Mouse (Mus musculus) embryo, embryonic 11.5 days (tissue): ENCODE data around the gene Cxcl3.
"Not testable (repeated sequence)": the region's sequence is repeated elsewhere in the genome, so short reads cannot be mapped to it uniquely, and the experiment has no call there.

Experiments used
- DNase-seq: peaks from one replicate; pipeline ENCODE4 v3.0.0-alpha.2; 2012; ENCODE audit warnings: low read depth, low spot score

Gene Cxcl3

GRCm38 (mm10) chr5:90789306-90790073 lies 3.6 kb downstream of the Cxcl3 start:
- no peak for DNase-seq

DNA sequence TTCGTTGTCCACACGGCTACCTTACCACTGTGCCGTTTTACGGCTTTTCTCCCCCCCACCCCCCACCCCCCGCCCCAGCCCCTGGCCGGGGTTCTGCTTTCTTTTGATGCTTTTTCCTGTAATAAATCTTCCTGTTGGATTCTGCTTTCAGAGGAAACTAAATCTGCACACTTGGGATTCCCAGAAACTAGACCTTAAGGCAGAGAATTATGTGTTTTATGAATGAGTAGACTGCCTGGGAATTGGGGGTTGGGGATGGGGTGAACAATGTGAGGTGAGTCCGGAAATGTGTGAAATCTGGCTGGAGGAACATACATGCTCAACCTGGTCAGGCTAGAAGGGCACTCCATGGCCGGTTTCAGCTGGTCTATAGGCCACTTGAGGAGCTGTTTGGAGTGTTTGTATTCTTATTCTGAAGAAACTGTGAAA lies 4.2 kb downstream of the Cxcl3 start:
- DNase-seq = peak; percentile 34

GRCm38 (mm10) chr5:90794195-90794625 lies 8.3 kb downstream of the Cxcl3 start, which contains the start of gene Cxcl15:
Gene Cxcl15, plus strand, starts transcription at chr5:90794534.
- DNase-seq = no peak

GRCm38 (mm10) chr5:90795392-90795791 lies 9.5 kb downstream of the Cxcl3 start:
- not testable (repeated sequence) for DNase-seq

DNA sequence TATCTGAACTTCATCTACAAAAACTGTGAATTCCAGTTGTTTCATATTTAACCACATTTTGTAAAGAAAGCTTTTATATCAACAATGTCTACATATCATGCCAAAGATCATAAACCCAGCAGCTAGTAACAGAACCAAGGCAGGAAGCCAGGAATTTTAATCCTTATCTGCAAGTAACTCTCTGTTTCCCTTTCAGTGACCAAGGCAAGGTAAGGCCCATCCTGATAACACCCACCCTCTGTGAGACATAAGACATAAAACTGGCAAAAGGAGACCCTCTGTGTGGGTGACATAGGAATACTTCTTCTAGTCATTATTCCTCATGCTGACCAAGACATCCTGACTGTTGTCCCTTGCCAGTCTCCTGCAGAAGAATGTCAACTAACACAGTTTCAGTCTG lies 18.7 kb downstream of the Cxcl3 start:
- no peak for DNase-seq

- DNase-seq = no peak
Measured at GRCm38 (mm10) chr5:90806050-90806449, 20.1 kb downstream of the Cxcl3 start.

DNA sequence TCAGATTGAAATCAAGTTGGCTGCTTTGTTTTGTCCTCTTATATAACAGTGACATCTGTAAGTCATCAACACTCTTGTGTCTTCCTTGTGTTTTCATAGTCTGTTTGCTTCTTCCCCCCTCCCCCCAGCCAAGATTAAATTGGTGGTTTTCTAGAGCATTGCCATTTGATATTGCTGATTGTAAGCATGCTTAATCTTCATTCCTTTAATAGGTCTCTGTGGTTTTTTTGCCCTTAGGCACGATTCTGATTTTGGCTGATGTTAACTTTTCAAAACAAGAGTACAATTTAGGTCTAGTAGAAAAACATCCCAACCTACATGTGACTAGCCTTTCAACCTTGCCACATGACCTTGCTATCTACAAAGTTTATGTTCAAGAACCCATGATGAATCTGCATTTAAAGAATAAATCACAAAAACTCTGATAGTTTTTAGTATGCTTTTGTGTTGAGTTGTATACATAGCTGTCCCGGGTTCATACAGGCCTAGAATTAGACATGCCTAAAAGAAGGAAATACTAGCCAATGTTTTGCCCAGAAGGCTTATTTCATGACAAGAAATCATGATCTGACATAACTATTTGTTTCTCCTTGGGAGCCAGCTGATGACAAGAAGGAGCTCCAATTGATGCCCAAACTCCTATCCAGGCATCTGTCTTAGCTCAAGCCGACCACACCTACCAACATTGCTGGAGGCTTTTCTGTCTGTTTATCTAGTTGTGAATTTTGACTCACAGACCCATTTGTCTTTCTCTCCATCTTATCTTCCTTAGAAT lies 21.5 kb downstream of the Cxcl3 start:
- no peak for DNase-seq

- peak; percentile 5 for DNase-seq
Measured at GRCm38 (mm10) chr5:90819756-90820155, 33.9 kb downstream of the Cxcl3 start.

GRCm38 (mm10) chr5:90832145-90832767 lies 46.4 kb downstream of the Cxcl3 start:
- no peak for DNase-seq

GRCm38 (mm10) chr5:90832768-90833388 lies 47.0 kb downstream of the Cxcl3 start:
- DNase-seq = no peak

DNA sequence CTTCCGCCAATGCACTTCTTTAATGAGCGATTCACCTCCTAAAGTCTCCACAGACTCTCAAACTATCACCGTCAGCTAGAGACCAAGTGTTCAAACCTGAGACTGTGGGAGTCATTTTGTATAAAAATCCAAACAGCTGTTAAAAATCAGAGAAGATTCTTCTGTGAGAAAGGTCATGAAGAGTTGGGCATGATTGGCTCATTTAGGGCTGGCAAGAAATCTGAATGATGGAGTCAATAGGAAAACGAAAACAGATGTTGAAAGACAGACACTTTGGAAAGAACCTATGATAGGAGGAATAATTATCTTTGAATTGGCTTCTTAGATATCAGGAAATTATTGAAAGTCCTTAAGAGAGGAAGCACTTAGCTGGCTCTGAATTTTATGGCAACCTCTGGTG lies 48.5 kb downstream of the Cxcl3 start:
- DNase-seq = no peak

GRCm38 (mm10) chr5:90838582-90838981 lies 52.7 kb downstream of the Cxcl3 start:
- DNase-seq = no peak
